Mouse (Mus musculus) B cell, adult 2 months (primary cell): ENCODE data around the gene Vash2.
A peak's percentile ranks its signal among the peaks of the same experiment; 100 is the strongest.
"Not testable (repeated sequence)": the region's sequence is repeated elsewhere in the genome, so short reads cannot be mapped to it uniquely, and the experiment has no call there.

ENCODE experiments used
- DNase-seq, 2 experiments: peaks; one replicate each; pipeline ENCODE4 v3.0.0; 2022

Vash2 gene

DNA sequence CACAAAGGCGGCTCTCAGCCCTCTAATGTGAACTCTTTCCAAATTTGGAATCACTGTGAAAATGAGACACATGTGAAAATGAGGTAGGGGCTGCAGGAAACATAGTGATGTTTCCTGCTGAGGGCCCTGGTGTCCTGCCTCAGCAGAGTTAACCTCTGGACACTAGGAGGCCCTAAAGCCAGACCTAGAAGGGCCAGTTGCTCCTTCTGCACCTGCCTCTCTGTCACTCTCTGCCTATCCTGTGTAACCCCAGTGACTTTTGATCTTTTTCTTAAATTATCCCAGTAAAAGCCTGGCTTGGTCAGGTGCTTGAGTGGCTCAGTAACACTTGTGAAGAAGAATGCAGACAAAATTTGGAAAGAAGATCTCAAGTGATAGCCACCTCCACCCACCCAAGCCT, 4.3 kb downstream of the Vash2 start:
- DNase-seq: no peak

GRCm38 (mm10) chr1:190974191-190974590, 4.9 kb downstream of the Vash2 start:
- no peak for DNase-seq

- DNase-seq: no peak
These were observed 6.4 kb downstream of the Vash2 start for GRCm38 (mm10) chr1:190972612-190973192.

DNA sequence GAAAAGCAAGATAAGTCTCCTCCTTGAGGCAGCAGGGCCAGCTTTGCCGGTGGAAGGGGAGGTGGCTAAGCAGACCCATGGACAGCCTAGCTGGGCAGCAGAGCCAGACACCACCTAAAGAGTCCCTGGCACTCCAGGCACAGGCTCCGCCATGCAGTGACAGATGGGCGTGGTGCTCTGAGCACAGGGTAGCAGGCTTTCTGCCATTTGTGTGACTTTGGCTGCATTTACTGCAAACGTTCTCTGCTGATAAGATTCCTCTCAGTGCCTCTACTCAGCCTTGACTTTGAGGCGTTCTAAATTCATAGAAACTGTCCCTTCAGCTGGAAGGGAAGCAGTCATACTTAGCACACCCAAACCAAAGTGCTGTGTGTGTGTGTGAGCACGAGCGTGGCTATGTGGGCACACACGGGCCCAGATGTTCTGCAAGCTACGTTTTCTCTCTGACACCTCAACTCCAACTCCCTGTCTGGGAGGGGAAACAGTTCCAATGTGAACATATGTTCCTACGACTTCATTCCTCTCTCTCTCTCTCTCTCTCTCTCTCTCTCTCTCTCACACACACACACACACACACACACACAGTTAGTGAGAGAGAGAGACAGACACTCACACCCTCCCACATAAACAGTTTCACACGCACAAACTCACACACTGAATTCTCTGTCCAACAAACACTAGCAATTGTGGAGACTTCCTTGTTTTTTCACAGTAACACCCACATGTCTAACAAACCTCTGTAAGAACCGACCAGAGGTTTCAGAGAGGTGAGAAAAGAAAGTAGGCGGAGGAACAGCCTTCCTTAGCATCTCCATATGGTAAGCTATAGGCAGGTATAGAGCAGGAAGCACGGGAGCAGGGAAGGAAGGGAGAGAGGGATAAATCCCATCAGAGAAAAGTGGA, 7.1 kb downstream of the Vash2 start:
- DNase-seq: no peak

- no peak for DNase-seq
These were observed 11.1 kb downstream of the Vash2 start for GRCm38 (mm10) chr1:190968010-190968409.

DNA sequence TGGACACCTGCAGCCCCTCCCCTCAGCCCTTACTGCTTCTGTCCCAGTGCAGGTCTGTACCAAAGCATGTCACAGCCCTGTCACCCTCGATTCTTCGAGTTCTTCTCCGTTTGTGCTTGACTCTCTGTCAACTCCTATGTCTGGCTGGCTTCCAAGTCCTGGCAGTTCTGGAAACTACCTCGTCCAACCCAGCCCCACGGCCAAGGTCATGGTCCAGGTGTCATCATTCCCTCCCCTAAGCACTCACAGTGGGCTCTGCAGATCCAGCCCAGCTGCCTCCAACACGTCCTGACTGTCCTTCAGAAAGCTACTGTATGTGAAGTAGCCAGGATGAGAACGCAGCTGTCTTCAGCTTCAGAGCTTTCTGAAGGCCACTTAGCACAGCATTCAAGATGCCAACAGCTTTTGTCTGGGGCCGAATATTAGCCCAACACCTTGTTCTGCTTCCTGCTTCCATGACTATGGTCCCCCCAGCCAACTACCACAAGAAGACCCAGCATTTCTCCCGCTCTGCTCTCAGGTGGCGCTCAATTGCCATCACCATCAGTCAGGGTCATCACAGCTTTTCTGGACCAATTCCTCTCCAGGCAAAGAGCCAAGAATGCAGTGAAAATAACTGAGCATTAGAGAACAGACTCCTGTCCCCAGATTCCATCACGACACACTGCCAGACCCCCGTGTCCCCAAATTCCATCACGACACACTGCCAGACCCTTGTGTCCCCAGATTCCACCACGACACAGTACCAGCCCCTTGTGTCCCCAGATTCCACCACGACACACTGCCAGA, 13.9 kb downstream of the Vash2 start:
- no peak for DNase-seq

GRCm38 (mm10) chr1:190962760-190963159, 16.3 kb downstream of the Vash2 start:
- no peak for DNase-seq

DNA sequence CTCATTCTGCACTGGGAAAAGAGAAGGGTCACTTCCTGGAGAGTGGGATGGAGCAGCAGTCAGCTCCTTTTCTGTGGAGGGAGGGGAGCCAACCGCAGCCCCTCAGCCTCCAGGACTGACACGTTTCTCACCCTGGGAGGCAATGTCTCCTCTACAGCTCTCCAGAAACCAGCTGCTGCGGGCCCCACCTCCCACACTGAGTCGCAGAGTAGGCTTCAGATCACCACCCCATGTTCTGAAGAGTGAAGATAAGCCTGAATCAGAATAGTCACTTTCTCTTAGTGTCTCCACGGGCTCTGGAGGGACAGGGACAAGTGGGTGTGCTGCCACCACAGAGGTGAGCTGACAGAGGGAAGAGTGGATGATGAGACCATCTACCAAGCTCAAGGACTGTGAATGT, 20.3 kb downstream of the Vash2 start:
- no peak for DNase-seq

DNA sequence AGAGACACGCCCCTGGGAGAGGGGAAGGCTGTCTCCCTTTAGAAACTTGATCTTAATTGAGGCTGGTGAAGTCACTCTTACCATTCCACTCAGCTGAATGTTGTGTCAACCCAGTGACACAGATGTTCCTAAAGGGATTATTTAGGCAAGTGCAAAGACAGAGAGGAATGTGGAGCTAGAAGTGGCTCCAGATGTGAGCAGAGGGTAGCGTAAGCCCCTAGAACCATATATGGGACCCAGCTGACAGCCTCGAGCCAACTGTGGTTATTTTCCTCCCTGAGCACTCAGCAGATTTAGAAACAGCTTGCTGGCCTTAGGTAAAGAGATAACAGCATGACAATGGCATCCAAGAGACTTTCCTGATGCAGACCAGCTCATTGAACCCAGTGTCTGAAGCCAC, 26.1 kb downstream of the Vash2 start:
- DNase-seq: no peak

GRCm38 (mm10) chr1:190951014-190951413, 28.1 kb downstream of the Vash2 start:
- DNase-seq: no peak

DNA sequence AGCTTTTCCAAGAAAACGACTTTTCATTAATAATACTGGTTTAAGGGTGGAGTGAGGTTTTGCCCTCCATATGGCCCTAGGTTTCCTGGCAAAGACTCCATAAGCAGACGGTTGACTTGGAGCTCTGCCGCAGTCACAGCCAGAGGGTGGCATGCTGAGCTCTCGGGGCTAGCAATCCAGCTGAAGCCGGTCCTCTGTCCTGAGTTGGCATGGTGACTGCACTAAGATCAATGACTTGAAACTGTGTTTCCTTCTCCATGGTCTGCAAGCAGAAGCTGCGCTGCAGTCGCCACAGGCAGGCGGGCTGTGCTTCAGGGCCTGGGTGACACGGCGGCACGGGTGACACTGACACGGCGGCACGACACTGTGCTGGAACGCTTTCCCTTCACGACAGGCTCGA, 30.2 kb downstream of the Vash2 start:
- no peak for DNase-seq

DNA sequence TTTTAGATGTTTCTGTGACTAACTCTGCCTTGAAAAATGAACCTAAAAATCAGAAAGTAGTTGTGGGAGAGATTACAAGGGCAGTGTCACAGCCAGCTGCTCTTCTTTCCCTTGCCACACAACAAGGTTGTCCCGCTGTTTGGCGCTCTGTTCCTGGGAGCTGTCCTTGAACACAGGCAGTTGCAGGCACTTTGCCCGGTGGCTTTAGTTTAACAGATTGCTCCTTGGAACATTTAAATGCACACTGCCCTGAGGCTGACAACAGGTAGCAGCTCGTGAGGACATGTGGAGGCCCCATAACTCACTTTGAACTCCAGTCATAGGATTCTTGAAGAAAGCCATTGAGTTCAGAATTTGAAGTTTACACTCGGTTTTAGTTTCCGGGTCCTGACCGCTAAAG, 30.7 kb downstream of the Vash2 start:
- DNase-seq: no peak

DNA sequence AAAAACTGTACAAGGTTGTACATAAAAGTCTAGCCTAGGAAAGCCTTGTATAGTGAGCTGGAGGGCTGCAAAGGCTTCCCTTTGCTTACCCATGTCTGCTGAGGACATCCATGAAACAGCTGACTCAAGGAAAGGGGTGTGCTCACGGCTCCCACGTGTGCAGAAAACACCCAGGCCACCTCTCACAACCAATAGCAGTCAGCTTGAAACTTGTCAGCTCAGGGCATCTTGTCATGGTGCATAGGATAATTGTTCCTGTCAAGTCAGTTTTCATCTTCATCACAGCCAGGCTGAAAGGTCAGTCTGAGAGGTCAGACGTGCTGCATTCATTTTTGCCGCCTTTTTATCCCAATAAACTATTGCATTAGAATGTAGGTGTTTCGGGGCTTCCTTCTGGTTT, 31.1 kb downstream of the Vash2 start:
- no peak for DNase-seq

DNA sequence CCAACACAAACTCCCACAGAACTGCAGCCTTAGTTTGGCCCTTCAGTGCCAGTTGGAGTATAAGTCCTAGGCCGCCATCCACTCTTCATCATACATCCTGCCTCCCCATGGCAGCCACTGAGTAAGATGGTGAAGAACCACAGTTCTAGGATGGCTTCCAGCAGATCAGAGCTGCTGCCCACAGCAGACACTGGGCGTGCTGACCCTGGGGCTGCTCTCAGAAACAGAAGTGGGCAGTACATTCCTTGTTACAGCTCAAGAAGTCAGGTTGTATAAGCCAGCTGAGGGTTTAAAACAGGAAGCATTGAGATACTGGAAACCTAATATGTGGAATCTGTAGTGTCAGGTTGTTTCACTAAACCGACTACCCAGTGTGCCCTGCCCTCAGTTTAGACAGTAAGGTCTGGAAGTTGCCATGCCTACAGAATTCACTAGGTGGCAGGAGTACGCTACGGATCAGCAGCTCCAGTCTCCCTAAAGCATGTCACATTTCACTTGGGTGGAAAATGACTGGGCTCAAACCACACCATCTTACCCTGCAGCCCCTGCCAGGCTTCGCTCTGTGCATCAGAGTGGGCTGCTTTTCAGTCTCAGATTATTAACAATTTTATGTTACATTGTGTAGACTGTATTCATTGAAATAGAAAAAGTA, 34.9 kb downstream of the Vash2 start:
- DNase-seq: peak; percentile 66 to 67

GRCm38 (mm10) chr1:190939803-190940202, 39.3 kb downstream of the Vash2 start:
- DNase-seq: no peak

GRCm38 (mm10) chr1:190930181-190930580, 48.9 kb downstream of the Vash2 start:
- no peak for DNase-seq

- peak; percentile 62 for DNase-seq
These were observed 49.9 kb downstream of the Vash2 start for GRCm38 (mm10) chr1:190929010-190929695.

- peak; percentile 97 for DNase-seq
These were observed 50.6 kb downstream of the Vash2 start for GRCm38 (mm10) chr1:190928370-190929009.

DNA sequence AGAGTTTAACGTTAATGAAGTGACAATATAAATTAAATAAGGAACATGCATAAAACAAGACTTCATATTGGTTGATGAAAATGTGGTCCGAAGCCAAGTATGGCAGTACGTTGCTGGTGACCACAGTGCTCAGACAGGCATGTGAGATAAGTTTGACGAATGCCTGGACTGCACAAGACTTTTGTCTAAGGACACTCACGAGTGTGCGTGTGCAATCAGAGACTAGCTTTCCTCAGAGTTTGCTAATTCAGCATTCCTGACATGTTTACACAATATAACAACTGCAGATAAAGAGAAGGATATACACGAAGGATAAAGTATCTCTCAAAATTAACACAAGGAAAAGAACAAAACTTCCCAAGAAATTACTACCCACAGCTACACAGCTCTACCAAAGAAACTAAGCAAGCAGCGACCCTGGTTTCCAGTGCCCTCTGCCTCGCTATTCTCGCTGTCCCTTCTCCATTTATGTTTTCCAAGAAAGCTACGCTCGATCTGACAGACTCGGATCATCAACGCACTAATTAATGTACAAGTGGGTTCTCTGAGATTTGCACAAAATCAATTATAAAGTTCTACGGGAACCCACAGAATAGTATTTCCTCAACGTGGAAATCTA, 51.2 kb downstream of the Vash2 start:
- peak; percentile 17 to 26 for DNase-seq

DNA sequence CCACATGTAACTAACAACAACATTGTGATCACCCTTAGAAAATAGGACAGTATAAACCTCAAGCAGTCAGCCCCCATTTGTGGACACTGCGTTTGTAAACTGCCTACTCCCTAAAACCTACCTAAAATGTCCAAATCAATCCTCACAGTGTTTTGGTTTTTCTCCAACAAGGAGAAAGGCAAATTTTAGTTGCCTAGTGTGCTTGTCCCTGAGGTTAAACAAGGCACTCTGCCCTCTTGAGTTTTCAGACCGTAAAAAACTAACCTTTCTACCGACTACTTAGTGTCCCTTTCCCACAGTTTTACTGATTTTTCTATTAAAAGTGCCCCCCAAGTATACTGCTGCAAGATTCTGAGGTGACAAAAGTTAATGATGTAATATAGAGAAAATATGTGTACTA, 51.8 kb downstream of the Vash2 start:
- no peak for DNase-seq

GRCm38 (mm10) chr1:190924812-190925211, 54.3 kb downstream of the Vash2 start, which contains the start of gene Angel2:
Gene Angel2, plus strand, starts transcription at chr1:190925112.
- not testable (repeated sequence) for DNase-seq
